Comparison of ENCODE assay signal across 8 mouse cellular contexts in genomic region chr6:8512416-8512815, GRCm38 (mm10). TPM values are rescaled to one million over a fixed set of nuclear protein-coding genes. Genes with fewer than 3 reads are reported as not detected.
A peak's percentile ranks its signal among the peaks of the same experiment; 100 is the strongest.
DNase-seq lines count a peak whose midpoint lies in the region; ATAC-seq and TF ChIP-seq lines count a peak whose summit lies in the region.

No protein-coding gene starts in this region.

- WGBS in lung, postnatal 0 days, result 29% methylated on average over 8 of the region's 8 CpGs
- WGBS in limb, embryonic 11.5 days, result 41% methylated on average over 8 of the region's 8 CpGs
- WGBS in stomach, embryonic 15.5 days, result 33% methylated on average over 8 of the region's 8 CpGs

- no peak overlapping the region for H3K4me3 ChIP-seq in lung, postnatal 0 days (ENCODE audit: low read depth, low read length)
- H3K4me3 ChIP-seq in limb, embryonic 11.5 days (ENCODE audit: low read depth, low read length), result peak overlapping the region; percentile 20; the same call in 1 of the 2 replicates
- H3K4me3 ChIP-seq in stomach, embryonic 15.5 days (replicated peaks), result peak overlapping the region; percentile 78; the same call in 1 of the 2 replicates

- no peak for ATAC-seq in cerebellum, adult (ENCODE audit: insufficient number of reproducible peaks, low FRiP score, low TSS enrichment)
- no peak for ATAC-seq in lung, postnatal 0 days
- ATAC-seq in limb, embryonic 11.5 days (ENCODE audit: insufficient number of reproducible peaks, low FRiP score, low TSS enrichment, low read depth), result no peak
- ATAC-seq in stomach, embryonic 15.5 days (ENCODE audit: insufficient read depth, low FRiP score, low read depth), result no peak

- intact Hi-C loops in gastrocnemius, postnatal 36 days (cut with DNase I), result no loop called here

- no peak overlapping the region for H3K9ac ChIP-seq in lung, postnatal 0 days (replicated peaks; ENCODE audit: low read depth)
- H3K9ac ChIP-seq in limb, embryonic 11.5 days (ENCODE audit: low read length), result no peak overlapping the region
- no peak overlapping the region for H3K9ac ChIP-seq in stomach, embryonic 15.5 days

- no peaks in the 10 kb centered on the region for H3K27me3 ChIP-seq in lung, postnatal 0 days (replicated peaks; ENCODE audit: insufficient read depth, low read length)
- H3K27me3 ChIP-seq in limb, embryonic 11.5 days (ENCODE audit: control insufficient read depth, insufficient read depth, low read length), result no peaks in the 10 kb centered on the region
- no peaks in the 10 kb centered on the region for H3K27me3 ChIP-seq in stomach, embryonic 15.5 days (replicated peaks)

- H3K27ac ChIP-seq in lung, postnatal 0 days (ENCODE audit: low read length), result no peak overlapping the region
- no peak overlapping the region for H3K27ac ChIP-seq in limb, embryonic 11.5 days (replicated peaks; ENCODE audit: low read depth, low read length)
- no peak overlapping the region for H3K27ac ChIP-seq in stomach, embryonic 15.5 days

- TF ChIP-seq EP300 in lung, postnatal 0 days (IDR thresholded peaks at IDR 0.05), result no peak

- no peak for TF ChIP-seq CTCF in lung, postnatal 0 days (IDR thresholded peaks at IDR 0.05)

- H3K9me3 ChIP-seq in lung, postnatal 0 days (ENCODE audit: low read length), result no peaks in the 10 kb centered on the region
- H3K9me3 ChIP-seq in limb, embryonic 11.5 days (ENCODE audit: control insufficient read depth, low read length), result no peaks in the 10 kb centered on the region
- no peaks in the 10 kb centered on the region for H3K9me3 ChIP-seq in stomach, embryonic 15.5 days

- H3K36me3 ChIP-seq in lung, postnatal 0 days (ENCODE audit: insufficient read depth, low read length), result no peaks in the 10 kb centered on the region
- H3K36me3 ChIP-seq in limb, embryonic 11.5 days (ENCODE audit: control insufficient read depth, insufficient read depth, low read length), result no peaks in the 10 kb centered on the region
- H3K36me3 ChIP-seq in stomach, embryonic 15.5 days, result no peaks in the 10 kb centered on the region

- DNase-seq in cerebellum, adult 8-10 months, result peak; percentile 17
- no peak for DNase-seq in lung, postnatal 0 days (ENCODE audit: low spot score)
- DNase-seq in lung, postnatal 14 days, result no peak
- peak; percentile 36 for DNase-seq in limb, embryonic 11.5 days (ENCODE audit: low spot score)
- DNase-seq in gastrocnemius, postnatal 25 days, result no peak
- no peak for DNase-seq in gastrocnemius, postnatal 36 days

- H3K4me1 ChIP-seq in lung, postnatal 0 days (ENCODE audit: insufficient read depth, low read depth, low read length), result 0 out of 2 replicates have a peak, but pooled peaks cover 5% of the 10 kb centered on the region
- peaks cover 7% of the 10 kb centered on the region; the same call in 1 of the 2 replicates for H3K4me1 ChIP-seq in limb, embryonic 11.5 days (ENCODE audit: control insufficient read depth, insufficient read depth, low read length)
- peaks cover 16% of the 10 kb centered on the region for H3K4me1 ChIP-seq in stomach, embryonic 15.5 days

- 0 out of 2 replicates have a peak overlapping the region, but pooled peaks have one; percentile 15 for H3K4me2 ChIP-seq in lung, postnatal 0 days (replicated peaks; ENCODE audit: low read depth, low read length)
- H3K4me2 ChIP-seq in limb, embryonic 11.5 days (ENCODE audit: low read depth, severe bottlenecking), result peak overlapping the region; percentile 68
- peak overlapping the region; percentile 75 for H3K4me2 ChIP-seq in stomach, embryonic 15.5 days

RNA-seq across cellular contexts. Expression of gene Glcci1, which starts 3.0 kb away (rescaled TPM):
- polyA plus RNA-seq in lung, postnatal 0 days (2015; fragmentation: Nextera tagmentation; extraction: Ambion mirVana), result 7.1 and 7.7 TPM in 2 replicates
- polyA plus RNA-seq in limb, embryonic 11.5 days (2014; fragmentation: Nextera tagmentation; extraction: Ambion mirVana), result 24.4 and 29.3 TPM in 2 replicates
- 7.3 and 7.7 TPM in 2 replicates for polyA plus RNA-seq in stomach, embryonic 15.5 days (2015; fragmentation: Nextera tagmentation; extraction: Ambion mirVana)
- 1 to 10 TPM; 4.3 to 5.6 TPM for total RNA-seq in gastrocnemius, postnatal 25 days (2021)
- 1 to 10 TPM; 5.2 to 7.4 TPM for total RNA-seq in gastrocnemius, postnatal 36 days (2021)

Comparison
In these comparisons a context has a peak if more than half of its experiments do, and no peak if none do; other contexts are left out.
1. DNase-seq: peak in cerebellum, adult 8-10 months (single experiment) and limb, embryonic 11.5 days (single experiment); none in lung, postnatal 0 days (single experiment), lung, postnatal 14 days (single experiment), gastrocnemius, postnatal 25 days (single experiment) and gastrocnemius, postnatal 36 days (0 of 2).
2. H3K4me2 ChIP-seq: peak in every context shown above with its lines; median percentile 75 in stomach, embryonic 15.5 days; 68 in limb, embryonic 11.5 days; 15 in lung, postnatal 0 days.